Mouse (Mus musculus) forebrain, embryonic 11.5 days (tissue): ENCODE measurements at regions not wholly inside any gene's neighbourhood (a gene's known extent, or its start where the extent isn't known, plus 50 kb on each side); places are given as distances from the start of the nearest gene placed in this dataset.
"Not testable (repeated sequence)": the region's sequence is repeated elsewhere in the genome, so short reads cannot be mapped to it uniquely, and the experiment has no call there.

Experiments used
- ATAC-seq: fragments of 200-750 bp; cut with Nextera tagmentation; replicated peaks from 2 replicates; pipeline ENCODE4 v1.8.0; 2017; ENCODE audit warnings: moderate TSS enrichment; ENCODE audit not compliant: low FRiP score
- DNase-seq: peaks from one replicate; pipeline ENCODE4 v3.0.0-alpha.2; 2017; ENCODE audit warnings: low spot score
- H3K27ac ChIP-seq: fragments of 300-500 bp; sonication (generic); 2 replicates; pipeline ENCODE4 v1.5.1; 2014; ENCODE audit warnings: low read depth, low read length
- H3K27me3 ChIP-seq: fragments of 300-500 bp; sonication (generic); 2 replicates; pipeline ENCODE4 v1.6.1; 2014; ENCODE audit warnings: mild to moderate bottlenecking, low read length, mixed read lengths; ENCODE audit not compliant: control insufficient read depth, insufficient read depth
- H3K36me3 ChIP-seq: fragments of 300-500 bp; sonication (generic); 2 replicates; pipeline ENCODE4 v1.6.1; 2014; ENCODE audit warnings: mild to moderate bottlenecking, low read length, moderate library complexity, mixed read lengths; ENCODE audit not compliant: control insufficient read depth, insufficient read depth
- H3K4me1 ChIP-seq: fragments of 300-500 bp; sonication (generic); replicated peaks from 2 replicates; pipeline ENCODE4 v1.6.1; 2014; ENCODE audit warnings: low read length, mixed read lengths; ENCODE audit not compliant: control insufficient read depth, insufficient read depth
- H3K4me2 ChIP-seq: fragments of 300-500 bp; sonication (generic); 2 replicates; pipeline ENCODE4 v1.6.1; 2014; ENCODE audit warnings: low read depth, mild to moderate bottlenecking, low read length, moderate library complexity, mixed read lengths; ENCODE audit not compliant: severe bottlenecking
- H3K4me3 ChIP-seq: fragments of 300-500 bp; sonication (generic); 2 replicates; pipeline ENCODE4 v1.5.1; 2014; ENCODE audit warnings: low read depth, low read length
- H3K9ac ChIP-seq: fragments of 300-500 bp; sonication (generic); 2 replicates; pipeline ENCODE4 v1.6.1; 2014; ENCODE audit warnings: low read length
- H3K9me3 ChIP-seq: fragments of 300-500 bp; sonication (generic); 2 replicates; pipeline ENCODE4 v1.6.1; 2016; ENCODE audit warnings: low read length, mixed read lengths; ENCODE audit not compliant: control insufficient read depth
- WGBS: fragments of 180-500 bp; shearing (Covaris S2); extraction: QIAGEN DNeasy Blood & Tissue Kit; methylation state at CpG from one replicate; pipeline ENCODE4 v1.1.7; 2014; 5-methylcytosine and 5-hydroxymethylcytosine counted together

DNA sequence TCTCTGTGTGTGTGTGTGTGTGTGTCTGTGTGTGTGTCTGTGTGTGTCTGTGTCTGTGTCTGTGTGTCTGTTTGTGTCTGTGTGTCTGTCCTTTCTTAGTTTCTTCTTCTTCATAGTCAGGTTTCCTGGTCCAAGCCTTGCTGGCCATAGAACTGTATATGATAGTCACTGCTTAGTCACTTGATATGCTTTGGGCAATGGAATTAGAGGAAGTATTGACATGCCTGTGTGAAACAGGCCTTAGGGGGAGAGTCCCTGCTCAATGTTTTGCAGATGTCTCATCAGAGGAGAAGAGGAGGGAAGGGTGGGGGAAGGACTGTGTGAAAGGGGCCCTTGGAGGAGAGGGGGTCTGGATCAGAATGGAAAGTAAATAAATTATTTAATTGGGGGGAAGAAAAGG, 374.4 kb upstream of the Clnk start:
- Histone ChIP-seq H3K27me3 (no peaks in the 10 kb centered on the region), H3K27ac (no peak overlapping the region), H3K36me3 (no peaks in the 10 kb centered on the region), H3K4me3 (no peak overlapping the region), H3K9me3 (no peaks in the 10 kb centered on the region), H3K4me1 (no peaks in the 10 kb centered on the region), H3K4me2 (no peak overlapping the region), H3K9ac (no peak overlapping the region)
- ATAC-seq: no peak
- DNase-seq: no peak

DNA sequence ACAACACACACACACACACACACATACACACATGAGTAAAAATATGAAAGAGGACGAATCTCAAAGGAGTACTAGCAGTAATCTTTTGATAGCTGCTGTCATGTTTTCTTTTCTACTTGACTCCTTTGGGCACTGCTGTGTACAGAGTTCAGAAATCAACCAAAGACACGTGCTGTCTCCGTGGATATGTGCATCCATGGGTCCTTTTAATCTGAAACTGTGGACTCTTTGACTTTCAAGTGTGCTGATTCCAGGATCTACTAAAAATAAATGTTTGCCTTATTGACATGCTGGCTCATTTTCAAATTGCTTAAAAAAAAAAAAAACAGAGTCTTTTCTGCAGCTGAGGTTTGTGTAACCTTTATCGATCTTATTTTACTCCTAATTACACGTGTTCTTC, 343.1 kb upstream of the Clnk start:
- Histone ChIP-seq H3K4me3 (no peak overlapping the region), H3K9ac (no peak overlapping the region), H3K9me3 (no peaks in the 10 kb centered on the region), H3K4me2 (no peak overlapping the region), H3K4me1 (no peaks in the 10 kb centered on the region), H3K27ac (no peak overlapping the region), H3K27me3 (no peaks in the 10 kb centered on the region), H3K36me3 (no peaks in the 10 kb centered on the region)
- DNase-seq (no peak), ATAC-seq (no peak)
- 85% methylated on average over 5 of the region's 5 CpGs for WGBS

DNA sequence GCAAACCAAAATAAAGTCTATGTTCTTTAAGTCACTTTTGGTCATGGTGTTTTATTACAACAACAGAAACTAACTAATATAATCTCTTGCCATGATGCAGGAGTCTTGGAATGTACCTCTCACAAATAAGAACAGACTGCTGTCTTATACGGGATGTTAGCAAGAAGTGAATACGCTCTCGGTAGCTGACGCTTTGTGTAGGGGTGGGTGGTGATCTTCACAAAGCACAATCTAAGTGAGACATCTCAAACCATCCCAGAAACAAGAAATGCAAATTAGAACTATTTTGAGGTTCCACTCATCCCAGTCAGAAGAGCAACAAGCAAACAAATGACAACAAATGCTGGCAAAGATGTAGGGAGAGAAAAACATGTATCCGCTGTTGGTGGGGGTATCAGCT, 339.7 kb upstream of the Clnk start:
- Histone ChIP-seq H3K9me3 (no peaks in the 10 kb centered on the region), H3K27me3 (no peaks in the 10 kb centered on the region), H3K4me2 (no peak overlapping the region), H3K4me1 (no peaks in the 10 kb centered on the region), H3K27ac (no peak overlapping the region), H3K9ac (no peak overlapping the region), H3K4me3 (no peak overlapping the region), H3K36me3 (no peaks in the 10 kb centered on the region)
- no peak for ATAC-seq
- no peak for DNase-seq
- 93% methylated on average over 5 of the region's 5 CpGs for WGBS

DNA sequence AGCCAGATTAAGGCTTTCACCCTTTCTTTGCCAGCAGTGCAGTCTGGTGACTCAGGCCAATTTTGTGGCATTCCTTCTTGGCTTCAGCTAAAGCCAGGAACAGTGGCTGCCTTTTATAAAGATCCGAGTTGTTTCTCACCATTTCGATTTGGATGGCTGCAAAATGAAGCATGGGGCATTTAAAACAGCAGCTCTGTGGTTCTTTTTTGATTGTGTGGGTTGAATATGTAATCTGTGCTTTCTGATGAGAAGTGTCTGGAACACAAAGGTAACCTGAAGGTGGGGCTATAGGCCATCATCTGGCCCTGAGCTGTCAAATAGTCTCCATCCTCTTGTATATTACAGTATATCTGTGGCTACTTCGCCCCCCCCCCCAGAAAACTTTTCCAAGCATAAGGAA, 338.4 kb upstream of the Clnk start:
- no peaks in the 10 kb centered on the region for H3K4me1 ChIP-seq
- ATAC-seq (no peak), DNase-seq (no peak)
- H3K36me3 ChIP-seq: no peaks in the 10 kb centered on the region
- H3K4me3 ChIP-seq: no peak overlapping the region
- 76% methylated on average over 3 of the region's 3 CpGs for WGBS
- no peaks in the 10 kb centered on the region for H3K9me3 ChIP-seq
- no peak overlapping the region for H3K4me2 ChIP-seq
- no peak overlapping the region for H3K27ac ChIP-seq
- H3K9ac ChIP-seq: no peak overlapping the region
- H3K27me3 ChIP-seq: no peaks in the 10 kb centered on the region

DNA sequence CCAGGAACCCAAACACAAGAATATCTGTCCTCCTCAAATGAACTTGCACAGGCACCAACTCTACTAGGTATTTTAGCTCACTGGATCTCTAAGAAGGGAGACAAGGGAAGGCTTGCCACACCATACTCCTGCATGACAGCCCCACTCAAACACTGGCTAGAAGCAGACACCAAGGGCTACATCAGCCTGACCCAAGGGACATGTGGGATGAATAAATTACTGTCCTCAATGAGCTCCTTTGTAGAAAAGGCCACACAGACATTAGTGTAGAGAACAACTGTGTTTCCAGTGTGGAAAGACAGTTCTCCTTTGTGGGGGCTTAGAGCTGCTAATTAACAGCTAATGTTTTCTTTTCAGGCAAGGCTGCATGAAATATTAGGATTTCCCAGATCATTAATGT, 335.9 kb upstream of the Clnk start:
- ATAC-seq (peak; percentile 70), DNase-seq (no peak)
- no peaks in the 10 kb centered on the region for H3K9me3 ChIP-seq
- no peak overlapping the region for H3K4me3 ChIP-seq
- no peaks in the 10 kb centered on the region for H3K27me3 ChIP-seq
- no peaks in the 10 kb centered on the region for H3K36me3 ChIP-seq
- H3K9ac ChIP-seq: no peak overlapping the region
- H3K4me2 ChIP-seq: no peak overlapping the region
- no peak overlapping the region for H3K27ac ChIP-seq
- H3K4me1 ChIP-seq: no peaks in the 10 kb centered on the region

DNA sequence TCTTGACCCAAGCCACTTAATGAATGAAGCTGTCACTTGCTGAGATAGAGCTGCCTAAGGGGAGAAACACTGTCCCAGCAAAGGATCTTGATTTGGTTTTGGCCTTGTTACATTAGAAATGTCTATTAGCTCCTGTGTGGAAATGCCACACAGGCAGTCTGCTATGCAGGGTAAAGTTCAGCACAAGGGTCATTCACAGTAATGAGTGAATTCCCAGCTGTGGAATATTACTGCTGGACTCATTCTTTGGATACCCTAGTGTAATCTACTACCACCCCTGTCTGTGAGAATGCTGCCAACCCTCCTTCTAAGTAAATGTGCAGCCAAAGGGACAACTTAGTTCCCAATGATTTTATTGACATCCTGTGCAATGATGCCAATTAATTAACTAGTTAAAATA, 322.2 kb upstream of the Clnk start:
- no peak overlapping the region for H3K4me3 ChIP-seq

DNA sequence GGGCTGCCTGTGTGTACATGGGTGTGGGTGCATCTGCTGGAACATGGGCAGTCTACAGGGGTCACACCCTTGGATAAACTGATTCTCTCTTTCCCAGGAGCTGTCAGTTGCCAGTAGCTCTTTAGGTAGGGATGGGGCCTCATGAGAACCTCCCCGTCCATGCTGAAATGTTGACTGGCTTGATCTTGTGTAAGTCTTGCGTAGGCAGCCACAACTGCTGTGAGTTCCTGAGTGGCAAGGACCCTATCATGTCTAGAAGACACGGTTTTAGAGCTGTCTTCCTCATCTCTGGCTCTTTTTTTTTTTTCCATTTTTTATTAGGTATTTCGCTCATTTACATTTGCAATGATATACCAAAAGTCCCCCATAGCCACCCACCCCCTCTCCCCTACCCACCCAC, 314.5 kb upstream of the Clnk start:
- not testable (repeated sequence) for DNase-seq, H3K4me3 ChIP-seq, H3K4me2 ChIP-seq, H3K36me3 ChIP-seq, ATAC-seq, H3K9ac ChIP-seq, H3K4me1 ChIP-seq, H3K27me3 ChIP-seq, H3K27ac ChIP-seq, H3K9me3 ChIP-seq
- 82% methylated on average over 2 of the region's 4 CpGs for WGBS

More for the DNA sequence above, 322.2 kb upstream of the Clnk start:
- DNase-seq: no peak
- no peaks in the 10 kb centered on the region for H3K36me3 ChIP-seq
- H3K27ac ChIP-seq: no peak overlapping the region
- no peaks in the 10 kb centered on the region for H3K27me3 ChIP-seq
- no peak overlapping the region for H3K9ac ChIP-seq
- ATAC-seq: no peak
- H3K4me2 ChIP-seq: no peak overlapping the region
- no peaks in the 10 kb centered on the region for H3K9me3 ChIP-seq
- H3K4me1 ChIP-seq: no peaks in the 10 kb centered on the region

DNA sequence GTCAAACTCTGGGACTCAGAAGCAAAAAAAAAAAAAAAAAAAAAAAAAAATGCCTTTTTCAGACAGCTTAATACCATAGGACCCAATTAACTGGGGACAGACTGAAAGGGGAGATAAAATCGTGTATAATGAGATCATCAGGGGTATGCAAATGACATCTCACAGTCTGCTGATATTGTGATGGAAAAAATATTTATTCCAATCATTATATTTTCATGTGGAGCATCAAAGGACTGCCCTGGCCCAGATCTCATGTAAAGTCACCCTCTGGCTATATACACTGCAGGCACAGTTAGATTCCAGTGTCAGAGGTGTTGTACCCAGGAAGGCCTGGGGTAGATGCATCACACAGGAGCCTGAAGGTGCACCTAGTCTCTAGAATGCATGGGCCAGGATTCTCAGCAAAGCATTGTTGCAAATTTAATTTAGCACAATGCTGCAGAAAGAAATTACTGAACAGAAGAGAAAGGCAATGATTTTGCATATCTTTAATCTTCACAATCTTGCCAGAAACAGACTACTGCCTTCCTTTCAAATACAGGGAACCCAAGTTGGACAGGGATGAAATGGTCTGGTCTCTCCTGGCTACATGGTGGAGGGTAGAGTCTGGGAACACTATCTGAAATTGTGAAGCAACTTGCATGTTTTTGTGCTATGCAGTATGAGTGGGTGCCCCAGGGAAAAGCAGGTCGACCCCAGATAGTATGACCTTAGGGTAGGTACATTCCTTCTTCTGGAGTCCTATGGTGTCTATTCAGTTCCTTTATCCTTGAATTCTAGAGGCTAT, 305.2 kb upstream of the Clnk start:
- WGBS: 76% methylated on average over 2 of the region's 2 CpGs
- DNase-seq (no peak), ATAC-seq (peak; percentile 49; the same call in 1 of the 2 replicates)
- H3K27me3 ChIP-seq: no peaks in the 10 kb centered on the region
- no peak overlapping the region for H3K27ac ChIP-seq
- no peaks in the 10 kb centered on the region for H3K4me1 ChIP-seq
- no peaks in the 10 kb centered on the region for H3K36me3 ChIP-seq
- H3K9me3 ChIP-seq: no peaks in the 10 kb centered on the region
- no peak overlapping the region for H3K4me3 ChIP-seq
- no peak overlapping the region for H3K9ac ChIP-seq
- H3K4me2 ChIP-seq: no peak overlapping the region

DNA sequence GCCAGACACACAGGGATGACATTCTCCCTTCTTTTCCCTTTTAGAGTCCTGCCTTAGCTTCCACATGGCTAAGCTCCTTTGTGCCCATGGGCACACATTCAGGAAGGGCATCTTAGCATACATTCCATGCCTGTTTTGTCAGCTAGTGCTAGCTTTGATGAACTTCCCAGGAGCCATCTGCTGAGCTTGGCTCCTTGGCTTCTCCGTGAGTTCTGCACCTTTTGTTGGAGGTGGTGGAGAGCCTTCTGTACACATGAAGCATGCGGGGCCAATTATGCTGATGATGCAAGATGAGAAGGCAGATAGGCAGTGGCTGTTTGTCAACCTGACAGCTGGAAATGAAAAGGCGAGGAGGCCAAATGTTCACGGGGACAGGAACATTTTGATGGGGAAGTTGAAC, 304.4 kb upstream of the Clnk start:
- no peak overlapping the region for H3K27ac ChIP-seq
- 63% methylated on average over 4 of the region's 4 CpGs for WGBS
- H3K4me3 ChIP-seq: no peak overlapping the region
- no peaks in the 10 kb centered on the region for H3K4me1 ChIP-seq
- no peak overlapping the region for H3K4me2 ChIP-seq
- DNase-seq (no peak), ATAC-seq (peak; percentile 60)
- no peaks in the 10 kb centered on the region for H3K36me3 ChIP-seq
- no peaks in the 10 kb centered on the region for H3K27me3 ChIP-seq
- H3K9ac ChIP-seq: no peak overlapping the region
- no peaks in the 10 kb centered on the region for H3K9me3 ChIP-seq
